Mouse (Mus musculus) neural tube, embryonic 14.5 days (tissue): ENCODE measurements at regions not wholly inside any gene's neighbourhood (a gene's known extent, or its start where the extent isn't known, plus 50 kb on each side); places are given as distances from the start of the nearest gene placed in this dataset.
A peak's percentile ranks its signal among the peaks of the same experiment; 100 is the strongest.

Experiments
- ATAC-seq: fragments of 200-750 bp; cut with Nextera tagmentation; 2 replicates; pipeline ENCODE4 v1.8.0; 2017; ENCODE audit warnings: low read depth, mild to moderate bottlenecking, moderate TSS enrichment, moderate library complexity
- H3K27ac ChIP-seq: fragments of 300-500 bp; sonication (generic); 2 replicates; pipeline ENCODE4 v1.5.1; 2014; ENCODE audit warnings: low read depth, mild to moderate bottlenecking, control low read depth, low read length, moderate library complexity, mixed read lengths
- H3K27me3 ChIP-seq: fragments of 300-500 bp; sonication (generic); 2 replicates; pipeline ENCODE4 v1.6.1; 2014; ENCODE audit warnings: low read length; ENCODE audit not compliant: control insufficient read depth, insufficient read depth
- H3K36me3 ChIP-seq: fragments of 300-500 bp; sonication (generic); 2 replicates; pipeline ENCODE4 v1.6.1; 2014; ENCODE audit warnings: low read length, mixed read lengths; ENCODE audit not compliant: control insufficient read depth, insufficient read depth
- H3K4me1 ChIP-seq: fragments of 300-500 bp; sonication (generic); 2 replicates; pipeline ENCODE4 v1.6.1; 2014; ENCODE audit warnings: low read length; ENCODE audit not compliant: control insufficient read depth, insufficient read depth
- H3K4me2 ChIP-seq: fragments of 300-500 bp; sonication (generic); 2 replicates; pipeline ENCODE4 v1.6.1; 2014; ENCODE audit warnings: mild to moderate bottlenecking, low read depth, low read length, control low read depth
- H3K4me3 ChIP-seq: fragments of 300-500 bp; sonication (generic); 2 replicates; pipeline ENCODE4 v1.5.1; 2014; ENCODE audit warnings: low read depth, low read length, control low read depth, mixed read lengths
- H3K9ac ChIP-seq: fragments of 300-500 bp; sonication (generic); replicated peaks from 2 replicates; pipeline ENCODE4 v1.6.1; 2014; ENCODE audit warnings: low read depth, mild to moderate bottlenecking, control low read depth, low read length, mixed read lengths
- H3K9me3 ChIP-seq: fragments of 300-500 bp; sonication (generic); 2 replicates; pipeline ENCODE4 v1.6.1; 2016; ENCODE audit warnings: low read length; ENCODE audit not compliant: control insufficient read depth
- WGBS: fragments of 180-500 bp; shearing (Covaris S2); extraction: QIAGEN DNeasy Blood & Tissue Kit; methylation state at CpG from one replicate; pipeline ENCODE4 v1.1.7; 2014; 5-methylcytosine and 5-hydroxymethylcytosine counted together

GRCm38 (mm10) chr13:28690511-28691160 is 262.9 kb downstream of the Sox4 start:
- Histone ChIP-seq H3K4me1 (no peaks in the 10 kb centered on the region), H3K4me2 (no peak overlapping the region), H3K9ac (no peak overlapping the region), H3K27ac (no peak overlapping the region), H3K36me3 (no peaks in the 10 kb centered on the region), H3K27me3 (no peaks in the 10 kb centered on the region), H3K9me3 (no peaks in the 10 kb centered on the region), H3K4me3 (no peak overlapping the region)
- WGBS, result 68% methylated on average over 5 of the region's 5 CpGs
- 0 out of 2 replicates have a peak, but pooled peaks have one; percentile 34 for ATAC-seq

DNA sequence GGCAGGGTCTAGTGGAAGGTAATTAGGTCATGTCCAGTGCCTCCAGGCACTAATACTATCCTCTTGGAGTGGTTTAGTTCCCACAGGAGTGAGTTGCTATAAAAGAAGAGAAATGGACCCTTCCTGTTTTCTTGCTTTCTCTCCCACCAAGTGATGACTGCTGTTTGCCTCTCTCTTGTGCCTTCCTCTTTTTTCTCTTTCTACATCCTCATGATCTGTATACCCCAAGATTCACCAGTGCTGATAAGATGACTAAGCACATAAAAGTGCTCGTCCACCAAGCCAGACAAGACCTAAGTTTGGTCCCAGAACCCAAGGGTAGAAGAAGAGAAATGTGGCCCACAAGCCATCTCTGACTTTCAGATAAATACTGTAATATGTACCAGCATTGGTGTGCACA is 265.7 kb downstream of the Sox4 start:
- ATAC-seq, result no peak
- no peak overlapping the region for H3K4me2 ChIP-seq
- H3K9ac ChIP-seq, result no peak overlapping the region
- 87% methylated on average over 1 of the region's 1 CpGs for WGBS
- no peaks in the 10 kb centered on the region for H3K27me3 ChIP-seq
- H3K9me3 ChIP-seq, result no peaks in the 10 kb centered on the region
- no peaks in the 10 kb centered on the region for H3K4me1 ChIP-seq
- H3K27ac ChIP-seq, result no peak overlapping the region
- H3K4me3 ChIP-seq, result no peak overlapping the region
- H3K36me3 ChIP-seq, result no peaks in the 10 kb centered on the region

DNA sequence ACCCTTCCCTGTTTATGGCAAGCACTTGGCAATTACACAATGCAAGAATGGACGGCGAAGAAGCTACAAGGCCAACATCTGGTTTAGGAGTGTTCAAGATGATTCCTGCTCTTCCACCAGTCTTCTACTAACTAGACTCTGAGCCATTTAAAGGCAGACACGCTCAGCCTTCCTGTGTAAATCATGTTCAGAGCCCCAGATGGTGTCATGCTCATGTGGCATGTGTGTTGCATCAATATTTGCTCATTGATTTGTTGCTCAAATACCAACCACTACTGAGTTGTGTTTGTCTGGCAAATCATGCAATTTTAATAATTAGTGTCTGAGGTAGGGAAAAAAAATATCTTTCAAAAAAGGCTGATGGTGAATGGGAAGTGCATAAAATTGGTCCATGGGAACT is 269.2 kb downstream of the Sox4 start:
- Histone ChIP-seq H3K9me3 (no peaks in the 10 kb centered on the region), H3K36me3 (no peaks in the 10 kb centered on the region), H3K4me1 (no peaks in the 10 kb centered on the region), H3K9ac (no peak overlapping the region), H3K4me3 (no peak overlapping the region), H3K4me2 (no peak overlapping the region), H3K27ac (no peak overlapping the region), H3K27me3 (no peaks in the 10 kb centered on the region)
- 56% methylated on average over 3 of the region's 3 CpGs for WGBS
- no peak for ATAC-seq

DNA sequence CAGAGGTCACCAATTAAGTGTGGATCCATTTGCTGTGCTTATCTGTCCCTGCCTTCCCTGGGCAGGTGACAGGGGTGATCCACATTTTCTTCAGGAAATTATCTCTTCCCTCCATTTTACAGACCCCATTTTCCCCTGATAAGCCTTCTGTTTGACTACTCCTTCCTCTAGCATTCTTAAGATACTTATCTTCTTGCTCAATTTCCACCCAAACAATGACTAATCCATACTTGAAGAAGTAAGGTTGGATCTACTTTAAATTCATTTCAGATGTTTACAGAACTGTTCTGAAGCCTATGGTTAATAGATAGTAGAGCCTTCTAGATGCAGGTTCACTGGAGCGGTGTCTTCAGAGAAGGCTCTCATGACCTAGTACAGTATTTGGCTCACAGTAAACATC is 273.2 kb downstream of the Sox4 start:
- H3K4me1 ChIP-seq, result no peaks in the 10 kb centered on the region
- ATAC-seq, result no peak
- no peaks in the 10 kb centered on the region for H3K9me3 ChIP-seq
- no peaks in the 10 kb centered on the region for H3K36me3 ChIP-seq
- H3K9ac ChIP-seq, result no peak overlapping the region
- H3K4me2 ChIP-seq, result no peak overlapping the region
- H3K27me3 ChIP-seq, result no peaks in the 10 kb centered on the region
- H3K27ac ChIP-seq, result no peak overlapping the region
- H3K4me3 ChIP-seq, result no peak overlapping the region
- WGBS, result 82% methylated on average over 1 of the region's 1 CpGs

- H3K9me3 ChIP-seq, result no peaks in the 10 kb centered on the region
- no peak overlapping the region for H3K4me3 ChIP-seq
- no peak overlapping the region for H3K27ac ChIP-seq
- H3K4me1 ChIP-seq, result no peaks in the 10 kb centered on the region
- no peak overlapping the region for H3K4me2 ChIP-seq
- H3K9ac ChIP-seq, result no peak overlapping the region
- 81% methylated on average over 3 of the region's 3 CpGs for WGBS
- no peak for ATAC-seq
- H3K36me3 ChIP-seq, result no peaks in the 10 kb centered on the region
- H3K27me3 ChIP-seq, result no peaks in the 10 kb centered on the region
These were observed 279.9 kb downstream of the Sox4 start for GRCm38 (mm10) chr13:28673622-28674021.

- Histone ChIP-seq H3K4me1 (no peaks in the 10 kb centered on the region), H3K9ac (no peak overlapping the region), H3K27me3 (no peaks in the 10 kb centered on the region), H3K27ac (no peak overlapping the region), H3K9me3 (no peaks in the 10 kb centered on the region), H3K36me3 (no peaks in the 10 kb centered on the region), H3K4me3 (no peak overlapping the region), H3K4me2 (no peak overlapping the region)
- WGBS, result 59% methylated on average over 11 of the region's 11 CpGs
- no peak for ATAC-seq
These were observed 282.0 kb downstream of the Sox4 start for GRCm38 (mm10) chr13:28671543-28671942.

DNA sequence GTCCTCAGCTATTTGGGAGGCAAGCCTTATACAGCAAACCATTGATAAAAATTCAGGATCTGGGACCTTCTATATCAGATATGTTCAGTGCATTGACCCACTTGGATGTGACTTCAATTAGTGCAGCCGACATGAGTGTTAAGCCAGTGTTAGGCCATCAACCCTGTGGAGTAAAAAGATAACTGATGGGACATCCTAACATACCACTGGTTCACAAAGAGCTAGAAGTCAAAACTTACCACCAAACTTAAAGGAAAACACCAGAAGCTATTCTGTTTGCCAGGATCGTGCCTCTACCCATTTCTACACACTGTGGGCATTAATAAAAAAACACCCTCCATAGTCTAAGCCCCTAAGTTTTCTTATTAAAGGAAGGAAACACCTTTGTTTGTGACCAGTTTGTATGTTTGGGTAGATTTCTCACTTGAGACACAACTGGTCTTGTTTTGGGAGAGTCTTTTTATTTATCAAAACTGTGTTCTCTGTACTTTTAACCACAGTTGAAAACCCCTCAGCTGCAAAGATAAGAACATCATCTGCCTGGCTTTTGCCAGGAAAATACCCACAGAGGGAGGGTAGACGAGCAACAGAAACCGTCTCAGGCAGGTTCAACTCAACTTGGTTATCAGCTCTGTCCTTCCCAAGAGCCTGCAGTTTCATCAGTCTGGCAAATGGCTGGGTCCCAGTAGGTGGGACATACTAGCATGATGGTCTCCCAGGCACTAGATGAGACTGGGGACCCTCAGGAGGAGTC is 283.5 kb downstream of the Sox4 start:
- no peak overlapping the region for H3K9ac ChIP-seq
- H3K27me3 ChIP-seq, result no peaks in the 10 kb centered on the region
- peaks cover 5% of the 10 kb centered on the region; the same call in 1 of the 2 replicates for H3K4me1 ChIP-seq
- 96% methylated on average over 4 of the region's 4 CpGs for WGBS
- ATAC-seq, result no peak
- no peak overlapping the region for H3K4me3 ChIP-seq
- H3K36me3 ChIP-seq, result no peaks in the 10 kb centered on the region
- H3K4me2 ChIP-seq, result no peak overlapping the region
- no peaks in the 10 kb centered on the region for H3K9me3 ChIP-seq
- no peak overlapping the region for H3K27ac ChIP-seq

- H3K9me3 ChIP-seq, result no peaks in the 10 kb centered on the region
These were observed 286.7 kb downstream of the Sox4 start for GRCm38 (mm10) chr13:28666832-28667231.

DNA sequence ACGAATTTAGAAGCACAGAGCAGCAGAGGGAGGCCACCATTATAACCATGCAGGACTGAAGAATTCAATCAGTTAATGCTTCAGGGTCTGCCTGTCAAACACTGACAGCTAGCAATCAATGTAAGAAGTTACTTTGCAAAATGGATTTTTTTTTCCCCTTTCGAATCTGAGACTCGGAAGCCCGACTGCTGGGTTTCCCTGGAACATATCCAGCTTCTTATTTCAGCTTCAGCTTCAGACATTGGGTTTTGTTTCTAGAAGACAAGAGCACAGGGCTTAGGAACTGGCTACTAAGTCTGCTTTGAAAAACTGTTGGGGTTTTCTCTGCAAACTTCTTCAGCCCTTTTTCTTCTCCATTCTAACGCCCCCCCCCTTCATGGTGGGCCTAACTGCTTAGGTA is 288.4 kb downstream of the Sox4 start:
- no peak overlapping the region for H3K4me3 ChIP-seq
- H3K27ac ChIP-seq, result peak overlapping the region; percentile 76; the same call in 1 of the 2 replicates
- peaks cover 19% of the 10 kb centered on the region for H3K4me1 ChIP-seq
- WGBS, result 36% methylated on average over 5 of the region's 5 CpGs
- no peaks in the 10 kb centered on the region for H3K27me3 ChIP-seq
- no peak overlapping the region for H3K9ac ChIP-seq
- H3K36me3 ChIP-seq, result no peaks in the 10 kb centered on the region
- H3K9me3 ChIP-seq, result no peaks in the 10 kb centered on the region
- H3K4me2 ChIP-seq, result no peak overlapping the region
- no peak for ATAC-seq

More at GRCm38 (mm10) chr13:28666832-28667231, 286.7 kb downstream of the Sox4 start:
- Histone ChIP-seq H3K4me3 (no peak overlapping the region), H3K36me3 (no peaks in the 10 kb centered on the region), H3K4me1 (peaks cover 19% of the 10 kb centered on the region), H3K27ac (no peak overlapping the region), H3K27me3 (no peaks in the 10 kb centered on the region), H3K4me2 (no peak overlapping the region), H3K9ac (no peak overlapping the region)
- 36% methylated on average over 3 of the region's 3 CpGs for WGBS
- no peak for ATAC-seq
